Mouse (Mus musculus): ENCODE measurements around the gene Sptssa. TPM values are rescaled to one million over a fixed set of nuclear protein-coding genes. Genes with fewer than 3 reads are reported as not detected.

The Sptssa gene
- polyA plus RNA-seq, 1 experiment = 54.3 TPM

GRCm38 (mm10) chr12:54643320-54643892, 13.0 kb downstream of the Sptssa start:
- TF ChIP-seq CTCF (IDR thresholded peaks at IDR 0.05; ENCODE audit: extremely low read depth, insufficient read depth, insufficient read length, insufficient replicate concordance) (no peak), POLR2A (IDR thresholded peaks at IDR 0.05; ENCODE audit: low read depth, low read length) (no peak)
- no peak for DNase-seq (ENCODE audit: low read depth in 1 of 2, low spot score in 2 of 2)
- 44% methylated on average over 5 of the region's 5 CpGs for WGBS
- no peaks in the 10 kb centered on the region for H3K4me1 ChIP-seq (ENCODE audit: control insufficient read depth, insufficient read depth, insufficient read length)
- H3K4me3 ChIP-seq (ENCODE audit: extremely low read depth, insufficient read depth, insufficient read length) = no peak overlapping the region
- H3K27ac ChIP-seq (ENCODE audit: insufficient read depth, low read length) = no peak overlapping the region
- no peaks in the 10 kb centered on the region for H3K36me3 ChIP-seq (ENCODE audit: control insufficient read depth, insufficient read depth, low read length)
- no peaks in the 10 kb centered on the region for H3K27me3 ChIP-seq (ENCODE audit: control insufficient read depth, insufficient read depth, low read length)

GRCm38 (mm10) chr12:54641374-54641773, 15.0 kb downstream of the Sptssa start:
- H3K4me1 ChIP-seq (ENCODE audit: control insufficient read depth, insufficient read depth, insufficient read length) = no peaks in the 10 kb centered on the region; the same call in 1 of the 2 replicates

GRCm38 (mm10) chr12:54640259-54640658, 16.1 kb downstream of the Sptssa start:
- Histone ChIP-seq H3K27me3 (ENCODE audit: control insufficient read depth, insufficient read depth, low read length) (no peaks in the 10 kb centered on the region), H3K4me3 (ENCODE audit: extremely low read depth, insufficient read depth, insufficient read length) (no peak overlapping the region), H3K4me1 (ENCODE audit: control insufficient read depth, insufficient read depth, insufficient read length) (no peaks in the 10 kb centered on the region; the same call in 1 of the 2 replicates), H3K36me3 (ENCODE audit: control insufficient read depth, insufficient read depth, low read length) (no peaks in the 10 kb centered on the region), H3K27ac (ENCODE audit: insufficient read depth, low read length) (no peak overlapping the region)
- no peak for TF ChIP-seq POLR2A (IDR thresholded peaks at IDR 0.05; ENCODE audit: low read depth, low read length)
- TF ChIP-seq CTCF (IDR thresholded peaks at IDR 0.05; ENCODE audit: extremely low read depth, insufficient read depth, insufficient read length, insufficient replicate concordance) = no peak
- DNase-seq (ENCODE audit: low read depth in 1 of 2, low spot score in 2 of 2) = no peak
- WGBS = 90% methylated on average over 6 of the region's 6 CpGs

More at GRCm38 (mm10) chr12:54641374-54641773, 15.0 kb downstream of the Sptssa start:
- WGBS = 97% methylated on average over 4 of the region's 4 CpGs
- TF ChIP-seq CTCF (IDR thresholded peaks at IDR 0.05; ENCODE audit: extremely low read depth, insufficient read depth, insufficient read length, insufficient replicate concordance) = no peak
- TF ChIP-seq POLR2A (IDR thresholded peaks at IDR 0.05; ENCODE audit: low read depth, low read length) = no peak
- no peaks in the 10 kb centered on the region for H3K27me3 ChIP-seq (ENCODE audit: control insufficient read depth, insufficient read depth, low read length)
- H3K27ac ChIP-seq (ENCODE audit: insufficient read depth, low read length) = no peak overlapping the region
- DNase-seq (ENCODE audit: low read depth in 1 of 2, low spot score in 2 of 2) = no peak
- H3K36me3 ChIP-seq (ENCODE audit: control insufficient read depth, insufficient read depth, low read length) = no peaks in the 10 kb centered on the region
- no peak overlapping the region for H3K4me3 ChIP-seq (ENCODE audit: extremely low read depth, insufficient read depth, insufficient read length)

- 49% methylated on average over 1 of the region's 1 CpGs for WGBS
- Histone ChIP-seq H3K4me1 (ENCODE audit: control insufficient read depth, insufficient read depth, insufficient read length) (no peaks in the 10 kb centered on the region; the same call in 1 of the 2 replicates), H3K27ac (ENCODE audit: insufficient read depth, low read length) (no peak overlapping the region), H3K4me3 (ENCODE audit: extremely low read depth, insufficient read depth, insufficient read length) (no peak overlapping the region), H3K36me3 (ENCODE audit: control insufficient read depth, insufficient read depth, low read length) (no peaks in the 10 kb centered on the region), H3K27me3 (ENCODE audit: control insufficient read depth, insufficient read depth, low read length) (no peaks in the 10 kb centered on the region)
- TF ChIP-seq POLR2A (IDR thresholded peaks at IDR 0.05; ENCODE audit: low read depth, low read length) = no peak
- no peak for TF ChIP-seq CTCF (IDR thresholded peaks at IDR 0.05; ENCODE audit: extremely low read depth, insufficient read depth, insufficient read length, insufficient replicate concordance)
- DNase-seq (ENCODE audit: low read depth in 1 of 2, low spot score in 2 of 2) = no peak
Measured at GRCm38 (mm10) chr12:54637033-54637432, 19.3 kb downstream of the Sptssa start.

- H3K4me3 ChIP-seq (ENCODE audit: extremely low read depth, insufficient read depth, insufficient read length) = no peak overlapping the region
- TF ChIP-seq CTCF (IDR thresholded peaks at IDR 0.05; ENCODE audit: extremely low read depth, insufficient read depth, insufficient read length, insufficient replicate concordance) (no peak), POLR2A (IDR thresholded peaks at IDR 0.05; ENCODE audit: low read depth, low read length) (no peak)
- no peaks in the 10 kb centered on the region for H3K36me3 ChIP-seq (ENCODE audit: control insufficient read depth, insufficient read depth, low read length)
- DNase-seq (ENCODE audit: low read depth in 1 of 2, low spot score in 2 of 2) = no peak
- H3K4me1 ChIP-seq (ENCODE audit: control insufficient read depth, insufficient read depth, insufficient read length) = no peaks in the 10 kb centered on the region
- no peak overlapping the region for H3K27ac ChIP-seq (ENCODE audit: insufficient read depth, low read length)
- WGBS = 86% methylated on average over 2 of the region's 2 CpGs
- no peaks in the 10 kb centered on the region for H3K27me3 ChIP-seq (ENCODE audit: control insufficient read depth, insufficient read depth, low read length)
Measured at GRCm38 (mm10) chr12:54632141-54632540, 24.2 kb downstream of the Sptssa start.

- H3K27ac ChIP-seq (ENCODE audit: insufficient read depth, low read length) = no peak overlapping the region
- DNase-seq (ENCODE audit: low read depth in 1 of 2, low spot score in 2 of 2) = no peak
- no peak overlapping the region for H3K4me3 ChIP-seq (ENCODE audit: extremely low read depth, insufficient read depth, insufficient read length)
- H3K27me3 ChIP-seq (ENCODE audit: control insufficient read depth, insufficient read depth, low read length) = no peaks in the 10 kb centered on the region
- 89% methylated on average over 2 of the region's 2 CpGs for WGBS
- no peaks in the 10 kb centered on the region for H3K4me1 ChIP-seq (ENCODE audit: control insufficient read depth, insufficient read depth, insufficient read length)
- TF ChIP-seq POLR2A (IDR thresholded peaks at IDR 0.05; ENCODE audit: low read depth, low read length) (no peak), CTCF (IDR thresholded peaks at IDR 0.05; ENCODE audit: extremely low read depth, insufficient read depth, insufficient read length, insufficient replicate concordance) (no peak)
- H3K36me3 ChIP-seq (ENCODE audit: control insufficient read depth, insufficient read depth, low read length) = no peaks in the 10 kb centered on the region
Measured at GRCm38 (mm10) chr12:54621942-54622341, 34.4 kb downstream of the Sptssa start.

- no peaks in the 10 kb centered on the region for H3K4me1 ChIP-seq (ENCODE audit: control insufficient read depth, insufficient read depth, insufficient read length)
- H3K27me3 ChIP-seq (ENCODE audit: control insufficient read depth, insufficient read depth, low read length) = no peaks in the 10 kb centered on the region
- DNase-seq (ENCODE audit: low read depth in 1 of 2, low spot score in 2 of 2) = no peak
- no peaks in the 10 kb centered on the region for H3K36me3 ChIP-seq (ENCODE audit: control insufficient read depth, insufficient read depth, low read length)
- no peak overlapping the region for H3K4me3 ChIP-seq (ENCODE audit: extremely low read depth, insufficient read depth, insufficient read length)
- WGBS = 94% methylated on average over 13 of the region's 13 CpGs
- H3K27ac ChIP-seq (ENCODE audit: insufficient read depth, low read length) = no peak overlapping the region
- TF ChIP-seq POLR2A (IDR thresholded peaks at IDR 0.05; ENCODE audit: low read depth, low read length) (no peak), CTCF (IDR thresholded peaks at IDR 0.05; ENCODE audit: extremely low read depth, insufficient read depth, insufficient read length, insufficient replicate concordance) (no peak)
Measured at GRCm38 (mm10) chr12:54620042-54620705, 36.2 kb downstream of the Sptssa start.

Data from spleen, adult 2 months (tissue).